Comparison of ENCODE assay signal across 8 mouse cellular contexts in genomic region chr7:59229183-59229911, GRCm38 (mm10). TPM values are rescaled to one million over a fixed set of nuclear protein-coding genes. Genes with fewer than 3 reads are reported as not detected.
DNase-seq lines count a peak whose midpoint lies in the region; ATAC-seq and TF ChIP-seq lines count a peak whose summit lies in the region.

No protein-coding gene starts in this region.

- H3K79me2 ChIP-seq in MEL (ENCODE audit: control insufficient read depth, insufficient read depth, low read length, poor library complexity): peaks cover 38% of the 10 kb centered on the region

- TF ChIP-seq EP300 in MEL (IDR thresholded peaks at IDR 0.05; ENCODE audit: low read depth in 1 of 2, low read length in 2 of 2): no peak

- no peak for TF ChIP-seq CTCF in MEL (IDR thresholded peaks at IDR 0.05 in 2 of 3, conservative IDR thresholded peaks at IDR 0.05 in 1 of 3; ENCODE audit: control insufficient read depth in 1 of 3, insufficient read depth in 1 of 3, low read depth in 2 of 3, low read length in 3 of 3, poor library complexity in 1 of 3, severe bottlenecking in 1 of 3)

- peaks cover 2 to 13% of the 10 kb centered on the region in 2 experiments; a peak in 2 of 4 replicates for H3K4me1 ChIP-seq in MEL (ENCODE audit: control insufficient read depth in 1 of 2, insufficient read depth in 2 of 2, low read length in 2 of 2)
- H3K4me1 ChIP-seq in brown adipose tissue, adult 24 weeks (ENCODE audit: control insufficient read depth, insufficient read depth, insufficient read length, low read length): no peaks in the 10 kb centered on the region; the same call in 1 of the 2 replicates
- peaks cover 18% of the 10 kb centered on the region for H3K4me1 ChIP-seq in forebrain, embryonic 15.5 days

- H3K27ac ChIP-seq in MEL (ENCODE audit: control insufficient read depth, low read depth, low read length): peak overlapping the region; percentile 87
- peak overlapping the region; percentile 94 for H3K27ac ChIP-seq in brown adipose tissue, adult 24 weeks (replicated peaks; ENCODE audit: low read depth, low read length)
- peak overlapping the region; percentile 99 for H3K27ac ChIP-seq in forebrain, embryonic 15.5 days (replicated peaks)

- peak; percentile 68 for ATAC-seq in forebrain, embryonic 15.5 days (replicated peaks)

- H3K4me3 ChIP-seq in MEL (ENCODE audit: control insufficient read depth in 1 of 2, insufficient read depth in 1 of 2, low read depth in 2 of 2, low read length in 2 of 2): peak overlapping the region; percentile 73 to 91
- peak overlapping the region; percentile 86 for H3K4me3 ChIP-seq in brown adipose tissue, adult 24 weeks (ENCODE audit: insufficient read depth, low read depth, low read length)
- peak overlapping the region; percentile 80 for H3K4me3 ChIP-seq in forebrain, embryonic 15.5 days

- no peaks in the 10 kb centered on the region for H3K9me3 ChIP-seq in MEL (replicated peaks; ENCODE audit: insufficient read depth, low read length)
- H3K9me3 ChIP-seq in forebrain, embryonic 15.5 days: no peaks in the 10 kb centered on the region

- no peaks in the 10 kb centered on the region for H3K27me3 ChIP-seq in MEL (ENCODE audit: control insufficient read depth in 1 of 2, insufficient read depth in 2 of 2, low read length in 2 of 2)
- H3K27me3 ChIP-seq in forebrain, embryonic 15.5 days: no peaks in the 10 kb centered on the region

- peak overlapping the region; percentile 94 for H3K9ac ChIP-seq in MEL (ENCODE audit: control insufficient read depth, low read depth, low read length, poor library complexity, severe bottlenecking)
- peak overlapping the region; percentile 92 for H3K9ac ChIP-seq in forebrain, embryonic 15.5 days (replicated peaks)

- DNase-seq in MEL (ENCODE audit: low read depth, low spot score): peak; percentile 68
- peak; percentile 29 for DNase-seq in heart, postnatal 25 days (ENCODE audit: low spot score)
- peak; percentile 74 to 79 for DNase-seq in layer of hippocampus, postnatal 36 days
- peak; percentile 18 for DNase-seq in lung, postnatal 25 days (ENCODE audit: low spot score)
- DNase-seq in right cerebral cortex, postnatal 25 days: peak; percentile 78
- peak; percentile 54 to 66 for DNase-seq in urinary bladder, postnatal 4 days (ENCODE audit: low spot score in 2 of 2)

- no peak for TF ChIP-seq RAD21 in MEL (IDR thresholded peaks at IDR 0.05; ENCODE audit: low read depth, low read length)

- TF ChIP-seq POLR2A in MEL (IDR thresholded peaks at IDR 0.05; ENCODE audit: control insufficient read depth in 1 of 2, insufficient read depth in 1 of 2, low read depth in 1 of 2, low read length in 2 of 2, poor library complexity in 1 of 2): peak in 1 of 2 experiments; percentile 57; a peak in 2 of 4 replicates

- WGBS in forebrain, embryonic 15.5 days: under 1% methylated on average over 52 of the region's 52 CpGs

- intact Hi-C loops in heart, postnatal 25 days (cut with DNase I): loop anchor here (10.0 kb wide), 1 partner anchor 45 kb away; no protein-coding TSS in a partner anchor

- H3K36me3 ChIP-seq in MEL (ENCODE audit: control insufficient read depth in 1 of 2, insufficient read depth in 2 of 2, low read length in 2 of 2): peaks cover 0 to 27% of the 10 kb centered on the region in 2 experiments; a peak in 2 of 4 replicates
- no peaks in the 10 kb centered on the region for H3K36me3 ChIP-seq in forebrain, embryonic 15.5 days

- peak overlapping the region; percentile 65 for H3K4me2 ChIP-seq in forebrain, embryonic 15.5 days (replicated peaks)

TF ChIP-seq in MEL, 35 proteins besides CTCF, POLR2A, EP300 and RAD21:
- TF ChIP-seq CHD1 (IDR thresholded peaks at IDR 0.05; ENCODE audit: low read depth, low read length): 0 out of 2 replicates have a peak, but pooled peaks have one; percentile 16
- no peak for TF ChIP-seq SIN3A (IDR thresholded peaks at IDR 0.05; ENCODE audit: low read length)
- TF ChIP-seq ZNF384 (IDR thresholded peaks at IDR 0.05; ENCODE audit: low read depth, low read length): no peak
- TF ChIP-seq ZMIZ1 (IDR thresholded peaks at IDR 0.05; ENCODE audit: low read depth, low read length): 0 out of 2 replicates have a peak, but pooled peaks have one; percentile 1
- no peak for TF ChIP-seq CHD2 (IDR thresholded peaks at IDR 0.05; ENCODE audit: low read length)
- peak; percentile 33; the same call in 1 of the 2 replicates for TF ChIP-seq MXI1 (IDR thresholded peaks at IDR 0.05; ENCODE audit: low read depth, low read length)
- no peak for TF ChIP-seq SMC3 (IDR thresholded peaks at IDR 0.05; ENCODE audit: low read depth, low read length)
- TF ChIP-seq NRF1 (IDR thresholded peaks at IDR 0.05; ENCODE audit: insufficient read depth, low read depth, low read length, poor library complexity, severe bottlenecking): no peak
- no peak for TF ChIP-seq MEF2A (IDR thresholded peaks at IDR 0.05; ENCODE audit: extremely low read depth, insufficient replicate concordance, low read depth, low read length, poor library complexity, severe bottlenecking)
- no peak for TF ChIP-seq ELF1 (IDR thresholded peaks at IDR 0.05; ENCODE audit: low read depth, low read length)
- TF ChIP-seq GABPA (IDR thresholded peaks at IDR 0.05; ENCODE audit: low read depth, low read length): no peak
- no peak for TF ChIP-seq MYC (IDR thresholded peaks at IDR 0.05; ENCODE audit: low read depth, low read length)
- TF ChIP-seq KAT2A (conservative IDR thresholded peaks at IDR 0.05; ENCODE audit: low read depth, low read length): no peak
- no peak for TF ChIP-seq MYB (IDR thresholded peaks at IDR 0.05; ENCODE audit: low read depth, low read length)
- TF ChIP-seq POLR2AphosphoS5 (IDR thresholded peaks at IDR 0.05; ENCODE audit: borderline replicate concordance, low read depth, low read length): no peak
- TF ChIP-seq RCOR1 (IDR thresholded peaks at IDR 0.05; ENCODE audit: low read depth, low read length): no peak
- 0 out of 2 replicates have a peak, but pooled peaks have one; percentile 31 for TF ChIP-seq TBP (IDR thresholded peaks at IDR 0.05; ENCODE audit: low read depth, low read length)
- TF ChIP-seq UBTF (IDR thresholded peaks at IDR 0.05; ENCODE audit: borderline replicate concordance, insufficient read depth, low read depth, low read length): 0 out of 2 replicates have a peak, but pooled peaks have one; percentile 22
- peak; percentile 9; the same call in 1 of the 2 replicates for TF ChIP-seq HCFC1 (IDR thresholded peaks at IDR 0.05; ENCODE audit: low read depth, low read length)
- TF ChIP-seq ZC3H11A (IDR thresholded peaks at IDR 0.05; ENCODE audit: low read depth, low read length): no peak
- TF ChIP-seq MAZ (IDR thresholded peaks at IDR 0.05; ENCODE audit: low read depth, low read length): 0 out of 2 replicates have a peak, but pooled peaks have one; percentile 13

RNA-seq across cellular contexts. Expression of gene Ube3a, which starts 0.8 kb away (rescaled TPM):
- 81.7 and 84.1 TPM in 2 replicates for total RNA-seq in MEL (2012; rRNA removed)
- 100 to 1,000 TPM in 1 of 2 experiments, 10 to 100 TPM in 1; 46.3 to 112 TPM for polyA plus RNA-seq in MEL (2012; ENCODE audit: insufficient read depth in 1 of 2, insufficient read length in 2 of 2, low read depth in 1 of 2, low replicate concordance in 2 of 2, missing spikeins in 1 of 2)
- 41.3 and 64.3 TPM in 2 replicates for polyA plus RNA-seq in brown adipose tissue, adult 24 weeks (2012; ENCODE audit: insufficient read depth, insufficient read length, missing spikeins)
- 190 and 201 TPM in 2 replicates for polyA plus RNA-seq in forebrain, embryonic 15.5 days (2015; fragmentation: Nextera tagmentation; extraction: Ambion mirVana)
- total RNA-seq in heart, postnatal 25 days (2021): 100 to 1,000 TPM; 117 to 132 TPM
- 100 to 1,000 TPM; 144 to 158 TPM for total RNA-seq in layer of hippocampus, postnatal 36 days (2021)

Comparison
In these comparisons a context has a peak if more than half of its experiments do, and no peak if none do; other contexts are left out.
1. Peak in every context shown above with its lines: DNase-seq, ATAC-seq, H3K4me3 ChIP-seq and H3K27ac ChIP-seq.
2. DNase-seq: peak in every context shown above with its lines; median percentile 78 in right cerebral cortex, postnatal 25 days; 76 in layer of hippocampus, postnatal 36 days; 68 in MEL; 60 in urinary bladder, postnatal 4 days; 29 in heart, postnatal 25 days; 18 in lung, postnatal 25 days.